Mouse (Mus musculus): ENCODE measurements around the gene Ptch2.

DNA sequence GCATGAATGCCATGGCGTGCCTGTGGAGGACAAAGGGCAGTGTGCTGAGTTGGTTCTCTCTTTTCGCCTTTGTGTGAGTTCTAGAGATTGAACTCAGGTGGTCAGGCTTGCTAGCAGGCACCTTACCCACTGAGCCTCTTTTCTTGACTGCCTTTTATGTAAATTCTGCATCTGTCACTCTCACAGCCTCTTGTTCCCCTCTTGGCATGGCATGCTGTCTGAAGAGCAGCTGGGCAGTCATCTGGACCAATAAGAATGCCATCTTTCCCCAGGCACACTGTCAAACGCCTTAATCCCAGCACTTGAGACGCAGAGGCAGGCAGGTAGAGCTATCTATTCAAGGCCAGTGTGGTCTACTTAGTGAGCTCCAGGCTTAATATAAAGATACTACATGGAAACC lies 41.9 kb upstream of the Ptch2 start:
- TF ChIP-seq CTCF (IDR thresholded peaks at IDR 0.05; ENCODE audit: low read depth) (no peak), EP300 (IDR thresholded peaks at IDR 0.05; ENCODE audit: low read depth) (no peak)

Data from liver, embryonic 14.5 days (tissue).